Mouse (Mus musculus): ENCODE measurements around the gene Padi4. TPM values are rescaled to one million over a fixed set of nuclear protein-coding genes. Genes with fewer than 3 reads are reported as not detected.

Padi4 gene
- polyA plus RNA-seq, 1 experiment from 2014 or later: 2.1 TPM

DNA sequence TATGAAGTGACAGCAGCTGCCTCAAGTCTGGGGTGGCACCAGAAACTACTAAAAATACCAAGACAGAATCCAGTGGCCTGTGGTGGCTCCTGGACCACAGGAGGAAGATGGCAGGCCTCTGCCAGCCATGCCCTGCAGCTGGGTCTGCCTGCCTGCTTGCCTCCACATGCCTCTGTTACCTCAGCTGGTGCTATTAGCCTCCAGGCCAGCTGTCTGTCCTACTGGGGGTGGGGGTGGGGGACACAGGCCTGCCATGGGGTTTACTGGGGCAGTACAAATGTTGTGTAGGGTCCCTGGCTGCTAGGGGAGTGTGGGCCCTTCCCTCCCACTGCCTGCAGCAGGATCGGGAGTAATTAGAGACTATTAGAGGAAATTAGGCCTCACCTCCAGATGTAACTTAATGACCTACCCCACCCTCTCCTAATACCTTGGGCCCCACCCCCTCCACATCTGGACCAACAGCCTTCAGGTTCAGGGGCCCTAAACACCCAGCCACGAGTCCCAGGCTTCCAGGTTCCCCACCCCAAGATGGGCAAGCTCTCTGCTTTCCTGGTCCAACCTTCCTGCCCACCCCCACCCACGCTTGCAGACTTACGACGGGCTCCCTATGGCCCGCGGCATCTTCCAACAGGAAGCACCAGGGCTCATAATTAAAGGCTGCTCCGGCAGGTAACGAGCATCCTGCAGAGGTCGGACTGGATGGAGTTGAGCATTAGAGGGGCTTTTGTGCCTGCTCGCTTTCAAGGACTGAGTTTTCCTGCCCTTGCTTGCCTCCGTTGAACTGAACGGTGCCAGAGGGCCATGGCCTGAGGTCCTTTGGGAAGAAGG lies 39.5 kb upstream of the Padi4 start:
- 31% methylated on average over 13 of the region's 13 CpGs for WGBS

GRCm38 (mm10) chr4:140812609-140813008 lies 38.6 kb upstream of the Padi4 start:
- no peak for TF ChIP-seq CTCF (IDR thresholded peaks at IDR 0.05; ENCODE audit: low read depth)

More for the DNA sequence above, 39.5 kb upstream of the Padi4 start:
- DNase-seq (no peak), ATAC-seq (ENCODE audit: insufficient read depth) (no peak)
- no peaks in the 10 kb centered on the region for H3K27me3 ChIP-seq (ENCODE audit: insufficient read depth, low read length)
- no peaks in the 10 kb centered on the region for H3K9me3 ChIP-seq (ENCODE audit: low read depth, low read length)
- H3K27ac ChIP-seq (ENCODE audit: low read depth): no peak overlapping the region
- no peak for TF ChIP-seq CTCF (IDR thresholded peaks at IDR 0.05; ENCODE audit: low read depth)
- no peak overlapping the region for H3K9ac ChIP-seq
- peak overlapping the region; percentile 72 for H3K4me2 ChIP-seq
- no peaks in the 10 kb centered on the region for H3K36me3 ChIP-seq (ENCODE audit: insufficient read depth)
- peaks cover 2% of the 10 kb centered on the region; the same call in 1 of the 2 replicates for H3K4me1 ChIP-seq (ENCODE audit: insufficient read depth)
- peak overlapping the region; percentile 36 for H3K4me3 ChIP-seq (ENCODE audit: low read depth, low read length)

DNA sequence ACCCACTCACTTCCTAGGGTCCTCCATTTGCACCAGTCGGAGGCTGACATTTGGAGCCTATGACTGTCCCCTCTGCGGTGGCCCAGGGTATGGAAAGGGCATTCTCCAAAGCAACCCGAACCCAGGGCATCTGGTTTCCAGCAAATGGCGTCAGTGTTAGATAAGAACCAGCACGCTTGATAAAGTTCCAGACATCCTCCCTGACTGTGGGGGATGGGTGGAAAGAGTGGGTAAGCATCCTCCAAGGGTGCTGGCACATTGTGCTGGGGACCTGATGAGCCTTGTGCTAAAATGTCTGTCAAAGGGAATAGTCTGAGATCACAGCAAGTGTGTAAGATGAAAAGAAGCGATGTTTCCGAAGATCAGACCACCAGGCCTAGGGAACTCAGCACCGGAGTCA lies 38.2 kb upstream of the Padi4 start:
- WGBS: 38% methylated on average over 8 of the region's 8 CpGs
- no peak overlapping the region for H3K4me2 ChIP-seq
- no peaks in the 10 kb centered on the region for H3K9me3 ChIP-seq (ENCODE audit: low read depth, low read length)
- H3K9ac ChIP-seq: no peak overlapping the region
- ATAC-seq (ENCODE audit: insufficient read depth): no peak
- H3K4me1 ChIP-seq (ENCODE audit: insufficient read depth): peaks cover 2% of the 10 kb centered on the region; the same call in 1 of the 2 replicates
- no peak for DNase-seq
- H3K27me3 ChIP-seq (ENCODE audit: insufficient read depth, low read length): no peaks in the 10 kb centered on the region
- no peak for TF ChIP-seq CTCF (IDR thresholded peaks at IDR 0.05; ENCODE audit: low read depth)
- no peaks in the 10 kb centered on the region for H3K36me3 ChIP-seq (ENCODE audit: insufficient read depth)
- H3K27ac ChIP-seq (ENCODE audit: low read depth): no peak overlapping the region
- no peak overlapping the region for H3K4me3 ChIP-seq (ENCODE audit: low read depth, low read length)

More at GRCm38 (mm10) chr4:140812609-140813008, 38.6 kb upstream of the Padi4 start:
- no peak overlapping the region for H3K27ac ChIP-seq (ENCODE audit: low read depth)
- H3K4me1 ChIP-seq (ENCODE audit: insufficient read depth): peaks cover 2% of the 10 kb centered on the region; the same call in 1 of the 2 replicates
- DNase-seq (peak; percentile 54), ATAC-seq (ENCODE audit: insufficient read depth) (no peak)
- H3K36me3 ChIP-seq (ENCODE audit: insufficient read depth): no peaks in the 10 kb centered on the region
- no peak overlapping the region for H3K4me2 ChIP-seq
- H3K9ac ChIP-seq: no peak overlapping the region
- no peaks in the 10 kb centered on the region for H3K27me3 ChIP-seq (ENCODE audit: insufficient read depth, low read length)
- no peaks in the 10 kb centered on the region for H3K9me3 ChIP-seq (ENCODE audit: low read depth, low read length)
- H3K4me3 ChIP-seq (ENCODE audit: low read depth, low read length): no peak overlapping the region
- 21% methylated on average over 14 of the region's 14 CpGs for WGBS

GRCm38 (mm10) chr4:140810458-140811260 lies 36.6 kb upstream of the Padi4 start, which contains the start of gene Padi3:
TSS of gene Padi3 (minus strand) at chr4:140810648.
- no peak for TF ChIP-seq CTCF (IDR thresholded peaks at IDR 0.05; ENCODE audit: low read depth)
- no peak within 1 kb of the TSS for H3K9ac ChIP-seq
- no peaks in the 10 kb centered on the region for H3K9me3 ChIP-seq (ENCODE audit: low read depth, low read length)
- H3K27me3 ChIP-seq (ENCODE audit: insufficient read depth, low read length): no peaks in the 10 kb centered on the region
- no peak within 1 kb of the TSS for H3K27ac ChIP-seq (ENCODE audit: low read depth)
- 66% methylated on average over 16 of the region's 16 CpGs for WGBS
- ATAC-seq (ENCODE audit: insufficient read depth): no peak
- H3K36me3 ChIP-seq (ENCODE audit: insufficient read depth): no peaks in the 10 kb centered on the region
- H3K4me3 ChIP-seq (ENCODE audit: low read depth, low read length): no peak within 1 kb of the TSS
- H3K4me1 ChIP-seq (ENCODE audit: insufficient read depth): no peaks in the 10 kb centered on the region; the same call in 1 of the 2 replicates
- no peak for DNase-seq
- no peak within 1 kb of the TSS for H3K4me2 ChIP-seq

- Histone ChIP-seq H3K27me3 (ENCODE audit: insufficient read depth, low read length) (no peaks in the 10 kb centered on the region), H3K27ac (ENCODE audit: low read depth) (no peak overlapping the region), H3K9me3 (ENCODE audit: low read depth, low read length) (no peaks in the 10 kb centered on the region), H3K9ac (no peak overlapping the region), H3K36me3 (ENCODE audit: insufficient read depth) (no peaks in the 10 kb centered on the region), H3K4me3 (ENCODE audit: low read depth, low read length) (no peak overlapping the region), H3K4me2 (no peak overlapping the region), H3K4me1 (ENCODE audit: insufficient read depth) (no peaks in the 10 kb centered on the region; the same call in 1 of the 2 replicates)
- ATAC-seq (ENCODE audit: insufficient read depth) (no peak), DNase-seq (no peak)
- no peak for TF ChIP-seq CTCF (IDR thresholded peaks at IDR 0.05; ENCODE audit: low read depth)
- 48% methylated on average over 8 of the region's 8 CpGs for WGBS
Measured at GRCm38 (mm10) chr4:140809118-140809517, 35.1 kb upstream of the Padi4 start.

GRCm38 (mm10) chr4:140804601-140805000 lies 30.6 kb upstream of the Padi4 start:
- TF ChIP-seq CTCF (IDR thresholded peaks at IDR 0.05; ENCODE audit: low read depth): no peak
- H3K4me3 ChIP-seq (ENCODE audit: low read depth, low read length): no peak overlapping the region
- no peak for ATAC-seq (ENCODE audit: insufficient read depth)
- H3K4me2 ChIP-seq: no peak overlapping the region
- no peak overlapping the region for H3K9ac ChIP-seq
- H3K27ac ChIP-seq (ENCODE audit: low read depth): no peak overlapping the region
- H3K27me3 ChIP-seq (ENCODE audit: insufficient read depth, low read length): no peaks in the 10 kb centered on the region
- DNase-seq: no peak
- H3K36me3 ChIP-seq (ENCODE audit: insufficient read depth): no peaks in the 10 kb centered on the region
- H3K9me3 ChIP-seq (ENCODE audit: low read depth, low read length): no peaks in the 10 kb centered on the region
- no peaks in the 10 kb centered on the region for H3K4me1 ChIP-seq (ENCODE audit: insufficient read depth)
- WGBS: 67% methylated on average over 9 of the region's 9 CpGs

DNA sequence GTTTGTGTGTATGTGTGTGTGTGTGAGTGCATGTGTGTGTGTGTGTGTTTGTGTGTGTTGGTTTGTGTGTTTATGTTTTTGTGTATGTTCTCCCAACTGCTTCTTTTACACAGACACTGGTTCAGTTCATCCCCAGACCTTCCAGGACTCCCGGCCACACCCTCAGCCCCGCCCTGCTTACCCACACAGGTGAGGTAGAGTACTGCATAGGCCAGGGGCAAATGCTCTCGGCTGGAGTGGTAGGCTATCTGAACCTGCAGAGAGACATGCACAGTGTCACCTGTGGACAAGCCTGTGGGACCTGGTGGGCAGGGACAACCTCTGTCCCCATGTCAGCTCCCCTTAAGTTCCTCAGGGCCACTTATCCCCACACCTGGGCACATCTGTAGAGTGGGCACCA lies 27.3 kb upstream of the Padi4 start:
- H3K9me3 ChIP-seq (ENCODE audit: low read depth, low read length): no peaks in the 10 kb centered on the region
- ATAC-seq (ENCODE audit: insufficient read depth) (no peak), DNase-seq (no peak)
- 61% methylated on average over 3 of the region's 3 CpGs for WGBS
- H3K27me3 ChIP-seq (ENCODE audit: insufficient read depth, low read length): no peaks in the 10 kb centered on the region
- H3K4me1 ChIP-seq (ENCODE audit: insufficient read depth): no peaks in the 10 kb centered on the region
- no peak overlapping the region for H3K4me2 ChIP-seq
- H3K27ac ChIP-seq (ENCODE audit: low read depth): no peak overlapping the region
- H3K9ac ChIP-seq: no peak overlapping the region
- no peaks in the 10 kb centered on the region for H3K36me3 ChIP-seq (ENCODE audit: insufficient read depth)
- TF ChIP-seq CTCF (IDR thresholded peaks at IDR 0.05; ENCODE audit: low read depth): no peak
- H3K4me3 ChIP-seq (ENCODE audit: low read depth, low read length): no peak overlapping the region
